Mouse (Mus musculus) cortical plate, adult 2 months (tissue): ENCODE measurements around the gene Olfr1243. TPM values are rescaled to one million over a fixed set of nuclear protein-coding genes. Genes with fewer than 3 reads are reported as not detected.
"Not testable (repeated sequence)": the region's sequence is repeated elsewhere in the genome, so short reads cannot be mapped to it uniquely, and the experiment has no call there.

Experiments used
- H3K27ac ChIP-seq: fragments of 200-500 bp; 2 replicates; pipeline ENCODE4 v1.5.1; 2012; ENCODE audit warnings: low read length, control low read depth, inconsistent platforms; ENCODE audit not compliant: insufficient read depth
- H3K4me1 ChIP-seq: fragments of 200-500 bp; 2 replicates; pipeline ENCODE4 v1.6.1; 2011; ENCODE audit warnings: low read length; ENCODE audit not compliant: control insufficient read depth, insufficient read depth
- H3K4me3 ChIP-seq: fragments of 200-500 bp; 2 replicates; pipeline ENCODE4 v1.5.1; 2011; ENCODE audit warnings: mild to moderate bottlenecking, low read length, control low read depth; ENCODE audit not compliant: insufficient read depth
- CTCF ChIP-seq: fragments of 200-500 bp; IDR thresholded peaks from 2 replicates; pipeline ENCODE4 v1.5.1; 2011; ENCODE audit warnings: mild to moderate bottlenecking, control low read depth, low read length; ENCODE audit not compliant: insufficient read depth; ENCODE audit errors: extremely low read depth
- POLR2A ChIP-seq: fragments of 200-500 bp; IDR thresholded peaks from 2 replicates; pipeline ENCODE4 v1.6.1; 2011; ENCODE audit warnings: mild to moderate bottlenecking, low read length, control low read depth; ENCODE audit not compliant: insufficient read depth; ENCODE audit errors: extremely low read depth
- polyA plus RNA-seq: library from polyadenylated mRNA; depleted of rRNA; stranded (reverse); fragments of >200 nt; gene quantifications from 2 replicates; pipeline ENCODE4 v1.2.3, GENCODE M21; 2012; rRNA removed

Gene Olfr1243
- not detected in 2 replicates for polyA plus RNA-seq

- H3K27ac ChIP-seq = no peak within 1 kb of the TSS
- no peaks in the 10 kb centered on the region for H3K4me1 ChIP-seq
- TF ChIP-seq CTCF (no peak), POLR2A (no peak)
- H3K4me3 ChIP-seq = no peak within 1 kb of the TSS
Measured at GRCm38 (mm10) chr2:89531387-89531786, at the start of gene Olfr1243. Gene Olfr1243 (minus strand): TSS chr2:89531487.

DNA sequence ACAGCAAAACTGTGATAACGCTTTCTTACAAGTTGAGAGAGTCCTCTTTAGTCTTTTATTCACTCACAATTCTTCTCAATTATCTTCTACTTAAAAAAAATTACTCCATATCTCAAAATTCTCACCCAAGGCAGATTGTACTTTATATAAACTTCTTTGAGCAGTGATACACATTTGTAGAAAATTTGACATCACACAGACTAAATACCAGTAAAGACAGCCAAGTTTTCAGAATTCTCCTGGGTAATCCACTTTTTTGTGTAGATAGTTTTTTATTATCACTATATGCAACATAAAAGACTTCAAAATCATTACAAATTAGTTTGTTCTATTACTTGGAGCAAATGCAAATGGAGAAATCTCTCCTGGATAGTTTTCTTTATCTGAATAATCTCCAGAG lies 47.1 kb upstream of the Olfr1243 start, which contains the start of gene Olfr1245:
Gene Olfr1245, minus strand, starts transcription at position 101 of the 400 bp plus-strand sequence.
- no peak for TF ChIP-seq CTCF
- no peak for TF ChIP-seq POLR2A
- no peak within 1 kb of the TSS for H3K4me3 ChIP-seq
- no peaks in the 10 kb centered on the region for H3K4me1 ChIP-seq
- H3K27ac ChIP-seq = no peak within 1 kb of the TSS

DNA sequence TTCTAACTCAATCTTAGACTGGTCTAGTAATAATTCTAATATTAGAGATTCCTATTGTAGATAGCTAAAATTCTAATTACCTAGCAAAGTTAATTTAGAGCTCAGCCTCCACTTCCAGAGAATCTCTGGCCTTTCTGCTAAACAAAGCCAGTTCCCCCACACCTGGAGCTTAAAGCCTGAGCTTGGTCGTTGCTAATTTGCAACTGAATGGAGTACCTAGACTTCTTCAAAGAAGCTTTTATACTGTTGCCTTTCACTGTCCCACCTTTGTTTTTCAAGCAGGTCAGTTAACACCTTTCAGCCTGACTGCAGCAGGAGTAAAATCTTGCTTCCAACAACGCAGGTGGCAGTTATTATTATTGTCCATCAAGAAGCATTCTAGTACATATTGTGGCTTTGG lies 31.4 kb upstream of the Olfr1243 start:
- not testable (repeated sequence) for H3K27ac ChIP-seq, H3K4me1 ChIP-seq, H3K4me3 ChIP-seq

GRCm38 (mm10) chr2:89544516-89544915 lies 13.2 kb upstream of the Olfr1243 start:
- H3K4me1 ChIP-seq = no peaks in the 10 kb centered on the region
- 0 out of 2 replicates have a peak, but pooled peaks have one; percentile 8 for TF ChIP-seq CTCF
- TF ChIP-seq POLR2A = no peak

DNA sequence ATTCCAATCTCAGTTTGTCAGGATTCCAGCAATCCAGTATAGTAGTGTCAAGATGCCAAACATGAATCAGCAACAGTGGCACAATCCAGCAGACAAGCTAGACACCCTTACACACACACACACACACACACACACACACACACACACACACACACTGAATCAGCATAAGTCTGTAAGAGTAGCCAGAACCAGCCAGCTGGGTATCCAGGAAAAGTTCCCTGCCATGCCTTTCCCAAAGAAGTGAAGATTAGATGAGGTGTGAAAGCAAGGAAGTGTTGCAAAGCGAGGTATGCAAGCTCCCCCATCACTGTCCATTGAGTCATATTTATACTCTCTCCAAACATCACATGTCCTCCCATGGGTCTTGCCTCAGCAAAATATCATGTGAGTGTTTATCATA lies 8.6 kb upstream of the Olfr1243 start:
- Histone ChIP-seq H3K4me1 (no peaks in the 10 kb centered on the region), H3K4me3 (no peak overlapping the region), H3K27ac (no peak overlapping the region)
- TF ChIP-seq CTCF (no peak), POLR2A (no peak)

More at GRCm38 (mm10) chr2:89544516-89544915, 13.2 kb upstream of the Olfr1243 start:
- H3K27ac ChIP-seq = no peak overlapping the region
- no peak overlapping the region for H3K4me3 ChIP-seq

DNA sequence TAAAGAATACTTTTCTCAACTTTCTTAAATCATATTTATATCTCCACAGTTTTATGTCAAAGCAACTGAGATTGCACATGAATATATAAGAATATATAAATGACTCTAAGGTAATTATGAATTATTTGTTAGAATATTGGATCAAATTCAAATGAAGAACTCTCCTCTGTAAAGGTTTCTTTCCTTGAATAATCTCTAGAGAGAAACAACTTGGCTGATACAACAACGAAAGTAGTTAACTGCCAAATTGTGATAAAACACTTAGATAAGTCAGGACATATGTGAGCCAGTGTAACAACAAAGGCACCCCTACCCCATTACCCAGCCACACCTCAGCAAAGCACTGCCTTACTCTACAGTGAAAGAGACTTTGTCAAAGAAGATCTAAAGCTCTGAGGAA lies 33.1 kb downstream of the Olfr1243 start, which contains the start of gene Olfr1242:
Gene Olfr1242, minus strand, starts transcription at position 101 of the 400 bp plus-strand sequence.
- Histone ChIP-seq H3K4me3 (no peak within 1 kb of the TSS), H3K4me1 (no peaks in the 10 kb centered on the region), H3K27ac (no peak within 1 kb of the TSS)
- TF ChIP-seq POLR2A (no peak), CTCF (no peak)

- Histone ChIP-seq H3K4me1 (no peaks in the 10 kb centered on the region), H3K27ac (no peak within 1 kb of the TSS), H3K4me3 (no peak within 1 kb of the TSS)
- TF ChIP-seq CTCF (no peak), POLR2A (no peak)
Measured at GRCm38 (mm10) chr2:89487026-89487425, 44.3 kb downstream of the Olfr1243 start, which contains the start of gene Olfr1241. Gene Olfr1241 (minus strand): TSS chr2:89487126.

Other genes starting within 250 kb of the Olfr1243 start
- not detected in 2 replicates for gene Olfr1229, start 243.5 kb downstream of the Olfr1243 start, polyA plus RNA-seq
- not detected in 2 replicates for gene Olfr1230, start 234.2 kb downstream of the Olfr1243 start, polyA plus RNA-seq
- gene Olfr1231, start 224.4 kb downstream of the Olfr1243 start, polyA plus RNA-seq = not detected in 2 replicates
- gene Olfr1232, start 201.8 kb downstream of the Olfr1243 start, polyA plus RNA-seq = not detected in 2 replicates
- not detected in 2 replicates for gene Olfr1233, start 189.1 kb downstream of the Olfr1243 start, polyA plus RNA-seq
- not detected in 2 replicates for gene Olfr1234, start 166.6 kb downstream of the Olfr1243 start, polyA plus RNA-seq
- gene Olfr1238, start 121.8 kb downstream of the Olfr1243 start, polyA plus RNA-seq = not detected in 2 replicates
- not detected in 2 replicates for gene Olfr1239, start 111.1 kb downstream of the Olfr1243 start, polyA plus RNA-seq
- not detected in 2 replicates for gene Olfr1240, start 88.5 kb downstream of the Olfr1243 start, polyA plus RNA-seq
- not detected in 2 replicates for gene Olfr1241, start 44.4 kb downstream of the Olfr1243 start, polyA plus RNA-seq
- not detected in 2 replicates for gene Olfr1242, start 33.2 kb downstream of the Olfr1243 start, polyA plus RNA-seq
- gene Olfr1245, start 47.0 kb upstream of the Olfr1243 start, polyA plus RNA-seq = not detected in 2 replicates
- gene Olfr1246, start 61.7 kb upstream of the Olfr1243 start, polyA plus RNA-seq = not detected in 2 replicates
- 0.02 TPM in 1 of 2 replicates, not detected in the other for gene Olfr1247, start 82.6 kb upstream of the Olfr1243 start, polyA plus RNA-seq
- not detected in 2 replicates for gene Olfr1248, start 86.8 kb upstream of the Olfr1243 start, polyA plus RNA-seq
- gene Olfr1249, start 103.5 kb upstream of the Olfr1243 start, polyA plus RNA-seq = not detected in 2 replicates
- not detected in 2 replicates for gene Olfr1250, start 130.0 kb upstream of the Olfr1243 start, polyA plus RNA-seq
- gene Olfr1251, start 140.4 kb upstream of the Olfr1243 start, polyA plus RNA-seq = not detected in 2 replicates
- gene Olfr1252, start 193.5 kb upstream of the Olfr1243 start, polyA plus RNA-seq = not detected in 2 replicates
- gene Olfr1253, start 225.6 kb upstream of the Olfr1243 start, polyA plus RNA-seq = not detected in 2 replicates